Comparison of ENCODE assay signal across 22 mouse cellular contexts in the genomic region with DNA sequence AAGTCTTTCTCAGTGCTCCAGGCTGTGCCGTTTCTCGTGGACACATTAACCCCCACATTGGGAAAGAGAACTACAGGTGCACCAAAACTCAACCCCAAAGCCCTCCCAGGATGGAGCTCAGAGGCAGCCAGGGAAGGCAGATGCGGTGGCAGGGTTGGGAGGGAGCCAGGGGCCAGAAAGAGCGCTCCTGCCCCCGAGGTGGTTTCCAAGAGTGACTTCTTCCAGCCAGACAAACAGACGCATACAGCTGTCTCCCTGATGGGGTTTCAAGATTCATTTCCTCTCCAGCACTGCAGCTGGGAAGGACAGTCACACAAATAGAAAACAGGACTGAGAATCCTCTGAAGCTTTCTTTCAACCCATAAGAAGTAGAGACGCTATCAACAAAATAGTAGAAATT.
A peak's percentile ranks its signal among the peaks of the same experiment; 100 is the strongest.
DNase-seq lines count a peak whose midpoint lies in the region; ATAC-seq and TF ChIP-seq lines count a peak whose summit lies in the region.
"Had no signal": no experiment of that assay in that cellular context is flagged by ENCODE, and none has a peak within 500 bp of the region (broad histone marks: within the 10 kb centered on the region; RNA-seq: fewer than 3 reads in every experiment).

No protein-coding gene starts in this region.

- WGBS in embryonic facial prominence, embryonic 14.5 days: 46% methylated on average over 7 of the region's 7 CpGs
- 68% methylated on average over 7 of the region's 7 CpGs for WGBS in embryonic facial prominence, embryonic 10.5 days
- WGBS in heart, embryonic 10.5 days: 73% methylated on average over 7 of the region's 7 CpGs

- H3K4me2 ChIP-seq in embryonic facial prominence, embryonic 14.5 days (ENCODE audit: low read depth, low read length): no peak overlapping the region
- H3K4me2 ChIP-seq in myocyte (ENCODE audit: low read depth): no peak overlapping the region
- H3K4me2 ChIP-seq: embryonic facial prominence, embryonic 15.5 days; limb, embryonic 12.5 days; liver, embryonic 12.5 days; midbrain, embryonic 13.5 days had no signal

- no peak for ATAC-seq in embryonic facial prominence, embryonic 14.5 days (ENCODE audit: low read depth)
- ATAC-seq: activated CD4-positive, CD25-positive, alpha-beta regulatory T cell, adult 4 months; CD4-positive, CD25-positive, alpha-beta regulatory T cell, adult 4 months; hindbrain, embryonic 16.5 days; intestine, embryonic 16.5 days; liver, embryonic 12.5 days; midbrain, embryonic 13.5 days had no signal

- TF ChIP-seq POLR2A in myocyte (IDR thresholded peaks at IDR 0.05; ENCODE audit: insufficient read length, low read depth): no peak

- no peak overlapping the region for H3K9ac ChIP-seq in embryonic facial prominence, embryonic 14.5 days (ENCODE audit: low read depth, low read length)
- H3K9ac ChIP-seq: embryonic facial prominence, embryonic 15.5 days; limb, embryonic 12.5 days; liver, embryonic 12.5 days; midbrain, embryonic 13.5 days had no signal

- H3K4me3 ChIP-seq in embryonic facial prominence, embryonic 14.5 days (ENCODE audit: low read depth, low read length): no peak overlapping the region
- H3K4me3 ChIP-seq in embryonic facial prominence, embryonic 10.5 days: no peak overlapping the region
- no peak overlapping the region for H3K4me3 ChIP-seq in heart, embryonic 10.5 days
- H3K4me3 ChIP-seq in myocyte: no peak overlapping the region
- H3K4me3 ChIP-seq: embryonic facial prominence, embryonic 15.5 days; limb, embryonic 12.5 days; liver, embryonic 12.5 days; midbrain, embryonic 13.5 days had no signal

- peaks cover 11% of the 10 kb centered on the region; the same call in 1 of the 2 replicates for H3K4me1 ChIP-seq in embryonic facial prominence, embryonic 14.5 days (ENCODE audit: control insufficient read depth, insufficient read depth, low read length)
- H3K4me1 ChIP-seq in embryonic facial prominence, embryonic 10.5 days: peaks cover 34% of the 10 kb centered on the region
- H3K4me1 ChIP-seq in heart, embryonic 10.5 days: peaks cover 25% of the 10 kb centered on the region
- H3K4me1 ChIP-seq: liver, embryonic 12.5 days had no signal

- H3K9me3 ChIP-seq in embryonic facial prominence, embryonic 14.5 days (ENCODE audit: control insufficient read depth, low read length): no peaks in the 10 kb centered on the region
- no peaks in the 10 kb centered on the region for H3K9me3 ChIP-seq in embryonic facial prominence, embryonic 10.5 days
- no peaks in the 10 kb centered on the region for H3K9me3 ChIP-seq in heart, embryonic 10.5 days
- H3K9me3 ChIP-seq: embryonic facial prominence, embryonic 15.5 days; G1E; limb, embryonic 12.5 days; liver, embryonic 12.5 days; midbrain, embryonic 13.5 days had no signal

- peak; percentile 62 for DNase-seq in embryonic facial prominence, embryonic 14.5 days (ENCODE audit: low spot score)
- no peak for DNase-seq in embryonic facial prominence, embryonic 10.5 days (ENCODE audit: low spot score)
- DNase-seq in heart, adult 8-10 months (ENCODE audit: low spot score): peak; percentile 65
- DNase-seq in heart, embryonic 10.5 days (ENCODE audit: low spot score): no peak
- peak; percentile 47 for DNase-seq in lung, postnatal 10 days
- no peak for DNase-seq in lung, postnatal 25 days (ENCODE audit: low spot score)
- DNase-seq in right cerebral cortex, postnatal 25 days: no peak
- DNase-seq: adrenal gland, postnatal 10 days; cerebellum, adult 11 months; cerebellum, postnatal 14 days; lung, adult 2 months; thymus, adult 2 months had no signal

- no peak overlapping the region for H3K27ac ChIP-seq in embryonic facial prominence, embryonic 14.5 days (replicated peaks; ENCODE audit: low read depth, low read length)
- no peak overlapping the region for H3K27ac ChIP-seq in embryonic facial prominence, embryonic 10.5 days (replicated peaks)
- H3K27ac ChIP-seq in heart, embryonic 10.5 days: no peak overlapping the region
- H3K27ac ChIP-seq: embryonic facial prominence, embryonic 15.5 days; limb, embryonic 12.5 days; liver, embryonic 12.5 days; midbrain, embryonic 13.5 days had no signal

- H3K27me3 ChIP-seq in embryonic facial prominence, embryonic 14.5 days (replicated peaks; ENCODE audit: control insufficient read depth, insufficient read depth, low read length): no peaks in the 10 kb centered on the region
- H3K27me3 ChIP-seq in embryonic facial prominence, embryonic 10.5 days (replicated peaks; ENCODE audit: low read depth, poor library complexity, severe bottlenecking): no peaks in the 10 kb centered on the region; the same call in 1 of the 2 replicates
- H3K27me3 ChIP-seq in heart, embryonic 10.5 days (ENCODE audit: insufficient read depth, poor library complexity, severe bottlenecking): peaks cover 6% of the 10 kb centered on the region; the same call in 1 of the 2 replicates
- H3K27me3 ChIP-seq in myocyte (ENCODE audit: control insufficient read depth, insufficient read depth, insufficient read length): no peaks in the 10 kb centered on the region
- H3K27me3 ChIP-seq: embryonic facial prominence, embryonic 15.5 days; liver, embryonic 12.5 days; midbrain, embryonic 13.5 days had no signal

- no peaks in the 10 kb centered on the region for H3K36me3 ChIP-seq in embryonic facial prominence, embryonic 14.5 days (ENCODE audit: control insufficient read depth, insufficient read depth, low read length)
- no peaks in the 10 kb centered on the region for H3K36me3 ChIP-seq in embryonic facial prominence, embryonic 10.5 days (replicated peaks)
- no peaks in the 10 kb centered on the region for H3K36me3 ChIP-seq in heart, embryonic 10.5 days
- no peaks in the 10 kb centered on the region for H3K36me3 ChIP-seq in myocyte (ENCODE audit: control insufficient read depth, insufficient read depth)
- H3K36me3 ChIP-seq: embryonic facial prominence, embryonic 15.5 days; G1E; limb, embryonic 12.5 days; liver, embryonic 12.5 days; midbrain, embryonic 13.5 days had no signal

- H3ac ChIP-seq in myocyte (ENCODE audit: control insufficient read depth, insufficient read length): no peak overlapping the region

- H3K79me2 ChIP-seq in myocyte (ENCODE audit: control insufficient read depth, insufficient read depth): no peaks in the 10 kb centered on the region

TF ChIP-seq in myocyte, 11 proteins besides CTCF, POLR2A, EP300 and RAD21:
- TF ChIP-seq MYOG (IDR thresholded peaks at IDR 0.05; ENCODE audit: control insufficient read depth in 1 of 3, insufficient read depth in 1 of 3, insufficient read length in 2 of 3, low read depth in 2 of 3) (peak in 1 of 3 experiments; percentile 3), MYOD1 (IDR thresholded peaks at IDR 0.05; ENCODE audit: control insufficient read depth in 1 of 3, insufficient read length in 2 of 3, low read depth in 2 of 3) (peak; percentile 4 to 37 (median 25)), TCF12 (IDR thresholded peaks at IDR 0.05; ENCODE audit: insufficient read depth, poor library complexity, severe bottlenecking) (no peak)

Comparison
In these comparisons a context has a peak if more than half of its experiments do, and no peak if none do; other contexts are left out.
1. DNase-seq: peak in embryonic facial prominence, embryonic 14.5 days (single experiment), heart, adult 8-10 months (single experiment) and lung, postnatal 10 days (single experiment); none in embryonic facial prominence, embryonic 10.5 days (single experiment), heart, embryonic 10.5 days (single experiment), lung, postnatal 25 days (single experiment) and right cerebral cortex, postnatal 25 days (single experiment).